Mouse (Mus musculus): ENCODE results near the gene L1cam. TPM values are rescaled to one million over a fixed set of nuclear protein-coding genes. Genes with fewer than 3 reads are reported as not detected.

L1cam gene
- total RNA-seq, 1 experiment: 6.0 TPM

DNA sequence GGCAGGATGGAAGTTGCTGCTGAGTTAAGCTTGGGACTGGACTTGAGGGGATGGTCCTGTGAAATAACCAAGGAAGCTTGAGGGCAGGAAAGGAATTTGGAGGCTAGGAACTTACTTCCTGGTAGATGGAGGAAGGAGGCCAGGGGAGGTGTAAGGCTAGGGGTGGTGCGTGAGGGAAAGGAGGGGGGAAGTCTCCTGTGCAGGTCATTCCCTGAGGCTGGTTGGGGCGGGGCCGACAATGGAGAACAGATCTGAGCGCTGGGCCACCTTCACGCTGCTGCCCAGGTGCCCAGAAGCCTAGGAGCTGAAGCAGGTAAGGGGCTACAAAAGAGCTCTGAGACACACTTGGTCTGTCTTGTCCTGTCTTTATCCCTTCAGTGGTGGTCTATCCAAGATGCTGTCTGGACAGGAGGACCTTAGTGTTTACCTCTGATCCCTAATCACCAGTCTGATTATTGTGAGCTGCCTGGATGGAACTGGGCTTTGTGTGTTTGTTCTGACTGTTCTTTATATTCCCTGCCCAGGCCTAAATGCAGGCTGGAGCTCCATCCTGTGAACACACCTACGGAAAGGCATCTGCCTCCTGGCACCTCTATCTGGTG is 4.3 kb downstream of the L1cam start, which contains the start of gene Avpr2:
TSS of gene Avpr2 (plus strand) at position 552 of the 602 bp plus-strand sequence.
- no peaks in the 10 kb centered on the region for H3K9me3 ChIP-seq (ENCODE audit: control insufficient read depth, insufficient read depth, low read depth, low read length)
- H3K36me3 ChIP-seq (ENCODE audit: control insufficient read depth, insufficient read depth, low read length, poor library complexity, severe bottlenecking): no peaks in the 10 kb centered on the region
- TF ChIP-seq ZNF384 (IDR thresholded peaks at IDR 0.05; ENCODE audit: low read depth, low read length): no peak
- no peak for TF ChIP-seq ZC3H11A (IDR thresholded peaks at IDR 0.05; ENCODE audit: borderline replicate concordance, low read depth, low read length)
- no peak for TF ChIP-seq MAFK (IDR thresholded peaks at IDR 0.05; ENCODE audit: insufficient read depth, low read depth, low read length)
- TF ChIP-seq HCFC1 (IDR thresholded peaks at IDR 0.05; ENCODE audit: borderline replicate concordance, insufficient read depth, low read length): no peak
- no peak for TF ChIP-seq CHD2 (IDR thresholded peaks at IDR 0.05; ENCODE audit: low read depth, low read length)
- H3K27ac ChIP-seq (ENCODE audit: insufficient read depth, low read depth, low read length, poor library complexity, severe bottlenecking): no peak within 1 kb of the TSS
- DNase-seq (ENCODE audit: low read depth, low spot score): no peak
- no peaks in the 10 kb centered on the region; a peak in 1 of 4 replicates for H3K4me1 ChIP-seq (ENCODE audit: control insufficient read depth in 2 of 2, insufficient read depth in 2 of 2, low read length in 2 of 2, poor library complexity in 1 of 2)
- in situ Hi-C loops (cut with MboI; ENCODE audit: low sequenced_read_pairs in 2 of 2, unreplicated experiment in 2 of 2): no loop called here
- no peak within 1 kb of the TSS for H3K9ac ChIP-seq (ENCODE audit: insufficient read depth, low read depth, low read length, poor library complexity, severe bottlenecking)
- no peak within 1 kb of the TSS for H3K4me3 ChIP-seq (ENCODE audit: insufficient read depth in 1 of 2, low read depth in 1 of 2, low read length in 2 of 2, poor library complexity in 1 of 2, severe bottlenecking in 1 of 2)

DNA sequence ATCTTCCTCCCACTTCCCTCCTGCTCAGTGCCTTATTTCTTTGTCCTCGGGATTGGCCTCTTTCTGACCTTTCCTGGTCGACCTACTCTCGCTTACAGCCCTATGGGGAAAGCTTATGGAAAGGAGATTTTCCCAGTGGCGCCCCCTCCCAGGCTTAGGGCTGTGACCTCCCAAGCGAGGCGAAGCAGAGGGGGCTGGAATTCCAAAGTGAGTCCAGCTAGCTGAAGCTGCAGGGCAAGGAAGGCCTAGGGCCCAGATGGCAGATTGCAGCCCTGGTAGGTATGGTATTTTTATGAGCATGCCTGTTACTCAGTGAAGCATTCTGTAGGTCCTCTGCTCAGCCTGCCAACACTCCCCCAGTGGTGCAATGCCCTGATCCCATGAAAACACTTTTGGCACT is 14.4 kb downstream of the L1cam start:
- Histone ChIP-seq H3K9me3 (ENCODE audit: control insufficient read depth, insufficient read depth, low read depth, low read length) (no peaks in the 10 kb centered on the region), H3K4me3 (ENCODE audit: insufficient read depth in 1 of 2, low read depth in 1 of 2, low read length in 2 of 2, poor library complexity in 1 of 2, severe bottlenecking in 1 of 2) (peak overlapping the region in 1 of 2 experiments; percentile 66; a peak in 2 of 4 replicates), H3K36me3 (ENCODE audit: control insufficient read depth, insufficient read depth, low read length, poor library complexity, severe bottlenecking) (no peaks in the 10 kb centered on the region), H3K4me1 (ENCODE audit: control insufficient read depth in 2 of 2, insufficient read depth in 2 of 2, low read length in 2 of 2, poor library complexity in 1 of 2) (peaks cover 0 to 5% of the 10 kb centered on the region in 2 experiments; a peak in 1 of 4 replicates), H3K9ac (ENCODE audit: insufficient read depth, low read depth, low read length, poor library complexity, severe bottlenecking) (no peak overlapping the region), H3K27ac (ENCODE audit: insufficient read depth, low read depth, low read length, poor library complexity, severe bottlenecking) (no peak overlapping the region)
- TF ChIP-seq ZNF384 (IDR thresholded peaks at IDR 0.05; ENCODE audit: low read depth, low read length): no peak
- no peak for TF ChIP-seq CHD2 (IDR thresholded peaks at IDR 0.05; ENCODE audit: low read depth, low read length)
- no peak for TF ChIP-seq MAFK (IDR thresholded peaks at IDR 0.05; ENCODE audit: insufficient read depth, low read depth, low read length)
- TF ChIP-seq ZC3H11A (IDR thresholded peaks at IDR 0.05; ENCODE audit: borderline replicate concordance, low read depth, low read length): no peak
- TF ChIP-seq HCFC1 (IDR thresholded peaks at IDR 0.05; ENCODE audit: borderline replicate concordance, insufficient read depth, low read length): no peak
- DNase-seq (ENCODE audit: low read depth, low spot score): no peak
- in situ Hi-C loops (cut with MboI; ENCODE audit: low sequenced_read_pairs in 2 of 2, unreplicated experiment in 2 of 2): no loop called here

DNA sequence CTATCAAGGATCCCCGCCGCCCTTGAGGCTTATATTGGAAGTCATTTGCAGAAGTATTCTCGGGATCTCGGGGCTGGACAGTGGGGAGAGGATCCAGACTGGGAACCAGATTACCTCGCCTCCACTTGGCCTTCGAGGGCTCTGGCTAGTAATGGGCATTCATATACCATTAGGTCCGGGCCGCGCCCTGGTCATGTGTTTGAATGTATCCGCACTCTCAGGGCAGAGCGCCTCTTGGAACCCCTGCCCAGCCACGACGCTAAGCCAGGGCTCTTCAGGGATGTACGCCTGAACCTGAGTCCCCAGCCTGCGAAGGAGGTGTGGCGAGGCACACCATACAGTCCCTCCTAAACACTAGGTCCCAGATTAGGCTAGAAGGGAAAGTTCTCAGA is 14.9 kb downstream of the L1cam start:
- TF ChIP-seq ZNF384 (IDR thresholded peaks at IDR 0.05; ENCODE audit: low read depth, low read length) (no peak), HCFC1 (IDR thresholded peaks at IDR 0.05; ENCODE audit: borderline replicate concordance, insufficient read depth, low read length) (no peak), CHD2 (IDR thresholded peaks at IDR 0.05; ENCODE audit: low read depth, low read length) (no peak), ZC3H11A (IDR thresholded peaks at IDR 0.05; ENCODE audit: borderline replicate concordance, low read depth, low read length) (no peak), MAFK (IDR thresholded peaks at IDR 0.05; ENCODE audit: insufficient read depth, low read depth, low read length) (no peak)
- Histone ChIP-seq H3K4me3 (ENCODE audit: insufficient read depth in 1 of 2, low read depth in 1 of 2, low read length in 2 of 2, poor library complexity in 1 of 2, severe bottlenecking in 1 of 2) (peak overlapping the region; percentile 66 to 68; a peak in 3 of 4 replicates), H3K9me3 (ENCODE audit: control insufficient read depth, insufficient read depth, low read depth, low read length) (no peaks in the 10 kb centered on the region), H3K36me3 (ENCODE audit: control insufficient read depth, insufficient read depth, low read length, poor library complexity, severe bottlenecking) (no peaks in the 10 kb centered on the region), H3K9ac (ENCODE audit: insufficient read depth, low read depth, low read length, poor library complexity, severe bottlenecking) (no peak overlapping the region), H3K27ac (ENCODE audit: insufficient read depth, low read depth, low read length, poor library complexity, severe bottlenecking) (no peak overlapping the region), H3K4me1 (ENCODE audit: control insufficient read depth in 2 of 2, insufficient read depth in 2 of 2, low read length in 2 of 2, poor library complexity in 1 of 2) (peaks cover 0 to 5% of the 10 kb centered on the region in 2 experiments; a peak in 1 of 4 replicates)
- in situ Hi-C loops (cut with MboI; ENCODE audit: low sequenced_read_pairs in 2 of 2, unreplicated experiment in 2 of 2): no loop called here
- no peak for DNase-seq (ENCODE audit: low read depth, low spot score)

DNA sequence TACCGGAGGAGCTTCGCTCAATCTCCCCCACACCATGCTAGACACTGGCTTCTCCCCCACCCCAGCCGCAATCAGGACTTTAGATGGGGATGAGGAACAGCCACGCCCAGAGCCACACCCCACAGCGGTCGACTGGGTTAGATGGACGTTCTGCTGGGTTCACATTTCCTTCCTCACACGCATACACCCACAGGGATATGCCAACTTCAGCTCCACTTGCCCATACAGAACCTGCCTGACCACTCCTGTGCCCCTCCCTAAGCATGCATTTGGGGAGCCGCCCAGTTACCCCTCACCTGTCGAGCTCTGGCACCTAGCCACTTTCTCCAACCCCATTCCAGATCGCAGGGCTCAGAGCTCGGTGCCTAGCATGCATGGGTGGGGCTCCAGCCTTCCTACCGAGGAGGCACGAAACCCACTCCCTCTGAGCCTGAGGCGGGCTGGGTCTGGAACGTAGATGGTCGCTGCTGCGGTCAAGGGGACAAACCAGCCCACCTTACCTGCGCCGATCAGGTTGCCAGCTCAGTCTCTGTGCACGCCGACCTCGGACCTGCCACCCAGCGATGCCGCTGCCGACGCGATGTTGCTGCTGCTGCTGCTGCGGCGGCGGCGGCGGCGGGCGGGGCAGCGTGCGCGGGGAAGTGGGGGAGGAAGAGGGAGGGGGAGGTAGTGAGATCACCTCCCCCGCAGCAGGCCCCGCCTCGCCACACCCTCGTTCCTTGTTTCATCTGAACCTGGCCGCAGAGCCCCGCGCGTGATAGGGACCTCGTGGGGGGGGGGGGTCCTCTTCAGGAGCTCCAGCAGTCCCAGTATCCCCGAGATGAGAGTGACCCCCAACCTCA is 15.5 kb downstream of the L1cam start:
- DNase-seq (ENCODE audit: low read depth, low spot score): no peak
- H3K4me3 ChIP-seq (ENCODE audit: insufficient read depth in 1 of 2, low read depth in 1 of 2, low read length in 2 of 2, poor library complexity in 1 of 2, severe bottlenecking in 1 of 2): peak overlapping the region; percentile 66 to 68
- peaks cover 0 to 5% of the 10 kb centered on the region in 2 experiments; a peak in 1 of 4 replicates for H3K4me1 ChIP-seq (ENCODE audit: control insufficient read depth in 2 of 2, insufficient read depth in 2 of 2, low read length in 2 of 2, poor library complexity in 1 of 2)
- no peaks in the 10 kb centered on the region for H3K36me3 ChIP-seq (ENCODE audit: control insufficient read depth, insufficient read depth, low read length, poor library complexity, severe bottlenecking)
- no peaks in the 10 kb centered on the region for H3K9me3 ChIP-seq (ENCODE audit: control insufficient read depth, insufficient read depth, low read depth, low read length)
- H3K9ac ChIP-seq (ENCODE audit: insufficient read depth, low read depth, low read length, poor library complexity, severe bottlenecking): no peak overlapping the region
- in situ Hi-C loops (cut with MboI; ENCODE audit: low sequenced_read_pairs in 2 of 2, unreplicated experiment in 2 of 2): no loop called here
- TF ChIP-seq ZNF384 (IDR thresholded peaks at IDR 0.05; ENCODE audit: low read depth, low read length): no peak
- TF ChIP-seq HCFC1 (IDR thresholded peaks at IDR 0.05; ENCODE audit: borderline replicate concordance, insufficient read depth, low read length): no peak
- no peak for TF ChIP-seq CHD2 (IDR thresholded peaks at IDR 0.05; ENCODE audit: low read depth, low read length)
- no peak for TF ChIP-seq ZC3H11A (IDR thresholded peaks at IDR 0.05; ENCODE audit: borderline replicate concordance, low read depth, low read length)
- TF ChIP-seq MAFK (IDR thresholded peaks at IDR 0.05; ENCODE audit: insufficient read depth, low read depth, low read length): no peak
- H3K27ac ChIP-seq (ENCODE audit: insufficient read depth, low read depth, low read length, poor library complexity, severe bottlenecking): no peak overlapping the region

All from ES-E14 (cell line).